ENCODE assay signal across 11 mouse cellular contexts in genomic region chr8:85408526-85408925, GRCm38 (mm10).
"Had no signal": no experiment of that assay in that cellular context is flagged by ENCODE, and none has a peak within 500 bp of the region (broad histone marks: within the 10 kb centered on the region; RNA-seq: fewer than 3 reads in every experiment).

No protein-coding gene starts in this region.

- ATAC-seq: liver, embryonic 12.5 days; midbrain, embryonic 13.5 days; midbrain, embryonic 16.5 days had no signal

- H3K27me3 ChIP-seq: limb, embryonic 12.5 days; limb, embryonic 15.5 days; liver, embryonic 12.5 days; liver, embryonic 15.5 days; midbrain, embryonic 13.5 days; neural tube, embryonic 12.5 days; neural tube, embryonic 15.5 days had no signal

- H3K9ac ChIP-seq: limb, embryonic 12.5 days; limb, embryonic 15.5 days; liver, embryonic 12.5 days; liver, embryonic 15.5 days; midbrain, embryonic 13.5 days; neural tube, embryonic 12.5 days; neural tube, embryonic 15.5 days had no signal

- H3K4me3 ChIP-seq: layer of hippocampus, adult 2 months; limb, embryonic 12.5 days; limb, embryonic 15.5 days; liver, embryonic 12.5 days; liver, embryonic 15.5 days; midbrain, embryonic 10.5 days; midbrain, embryonic 13.5 days; neural tube, embryonic 12.5 days; neural tube, embryonic 15.5 days had no signal

- H3K36me3 ChIP-seq: limb, embryonic 15.5 days had no signal

- H3K27ac ChIP-seq: layer of hippocampus, adult 2 months; limb, embryonic 12.5 days; limb, embryonic 15.5 days; liver, embryonic 12.5 days; liver, embryonic 15.5 days; midbrain, embryonic 10.5 days; midbrain, embryonic 13.5 days; neural tube, embryonic 12.5 days; neural tube, embryonic 15.5 days; stomach, postnatal 0 days had no signal

- H3K4me2 ChIP-seq: limb, embryonic 12.5 days; limb, embryonic 15.5 days; liver, embryonic 12.5 days; liver, embryonic 15.5 days; midbrain, embryonic 13.5 days; neural tube, embryonic 12.5 days; neural tube, embryonic 15.5 days had no signal

- H3K9me3 ChIP-seq: limb, embryonic 12.5 days; limb, embryonic 15.5 days; liver, embryonic 12.5 days; liver, embryonic 15.5 days; midbrain, embryonic 10.5 days; midbrain, embryonic 13.5 days; neural tube, embryonic 12.5 days; neural tube, embryonic 15.5 days had no signal

- H3K4me1 ChIP-seq: limb, embryonic 12.5 days; limb, embryonic 15.5 days; neural tube, embryonic 15.5 days had no signal
